Mouse (Mus musculus) G1E (cell line): ENCODE results near the gene Slc25a16. TPM values are rescaled to one million over a fixed set of nuclear protein-coding genes. Genes with fewer than 3 reads are reported as not detected.

ENCODE experiments used
- ATAC-seq: 2 replicates; pipeline ENCODE4 v1.8.0; 2016; ENCODE audit warnings: mild to moderate bottlenecking; ENCODE audit not compliant: insufficient number of reproducible peaks, poor library complexity, low FRiP score, severe bottlenecking; ENCODE audit errors: extremely low read depth
- DNase-seq: peaks from one replicate; pipeline ENCODE4 v3.0.0; 2012; ENCODE audit warnings: low spot score
- H3K27me3 ChIP-seq: 2 replicates; pipeline ENCODE4 v1.6.1; 2012; ENCODE audit warnings: mild to moderate bottlenecking, low read length, inconsistent platforms; ENCODE audit not compliant: insufficient read depth
- H3K36me3 ChIP-seq: replicated peaks from 2 replicates; pipeline ENCODE3; 2012; ENCODE audit warnings: mild to moderate bottlenecking, inconsistent platforms
- H3K4me1 ChIP-seq: 2 replicates; pipeline ENCODE4 v1.6.1; 2012; ENCODE audit warnings: low read depth, low read length, inconsistent platforms, mixed read lengths; ENCODE audit not compliant: insufficient read depth
- H3K4me3 ChIP-seq: 2 replicates; pipeline ENCODE4 v1.5.1; 2012; ENCODE audit warnings: low read depth, mild to moderate bottlenecking, inconsistent platforms, low read length, moderate library complexity, mixed read lengths
- H3K9me3 ChIP-seq: replicated peaks from 2 replicates; pipeline ENCODE4 v1.6.1; 2012; ENCODE audit warnings: inconsistent platforms
- CTCF ChIP-seq: IDR thresholded peaks from 2 replicates; pipeline ENCODE4 v1.5.1; 2012; ENCODE audit warnings: low read depth, low read length, inconsistent platforms, mixed read lengths
- GATA1 ChIP-seq: IDR thresholded peaks from 2 replicates; pipeline ENCODE4 v1.6.1; 2012; ENCODE audit warnings: borderline replicate concordance, low read length, inconsistent platforms, mixed read lengths
- GATA2 ChIP-seq: IDR thresholded peaks from 2 replicates; pipeline ENCODE4 v1.6.1; 2012; ENCODE audit warnings: low read depth, low read length, inconsistent platforms, borderline replicate concordance
- POLR2AphosphoS5 ChIP-seq: IDR thresholded peaks from 2 replicates; pipeline ENCODE4 v1.6.1; 2012; ENCODE audit warnings: low read depth, low read length, inconsistent platforms; ENCODE audit not compliant: insufficient replicate concordance
- TAL1 ChIP-seq: conservative IDR thresholded peaks from 2 replicates; pipeline ENCODE4 v1.6.1; 2012; ENCODE audit warnings: low read depth, low read length, inconsistent platforms, mixed read lengths
- polyA plus RNA-seq: library from polyadenylated mRNA; stranded (reverse); fragments of >175 nt; gene quantifications from 2 replicates; pipeline ENCODE4 v1.2.3, GENCODE M21; 2012
- total RNA-seq, 2 experiments: library from RNA; stranded (forward) in 1 of 2; stranded (reverse) in 1 of 2; fragments of 200-1000 nt in 1 of 2; fragments of >200 nt in 1 of 2; fragmentation: Nextera tagmentation in 1 of 2; gene quantifications; 2 replicates each; pipeline ENCODE4 v1.2.3; 2014 to 2017

Slc25a16 gene
- total RNA-seq (2014; fragmentation: Nextera tagmentation) = 14.0 and 14.7 TPM in 2 replicates
- 12.1 and 14.2 TPM in 2 replicates for total RNA-seq (2017)
- polyA plus RNA-seq = 7.2 and 9.7 TPM in 2 replicates

GRCm38 (mm10) chr10:62919925-62920765 lies at the start of gene Slc25a16:
Slc25a16 (plus strand) TSS chr10:62920633.
- no peaks in the 10 kb centered on the region for H3K27me3 ChIP-seq
- ATAC-seq = peak; percentile 57; the same call in 1 of the 2 replicates
- H3K4me3 ChIP-seq = peak within 1 kb of the TSS; percentile 82
- peak; percentile 70 for DNase-seq
- H3K9me3 ChIP-seq = no peaks in the 10 kb centered on the region
- H3K4me1 ChIP-seq = peaks cover 9% of the 10 kb centered on the region
- H3K36me3 ChIP-seq = peaks cover 3% of the 10 kb centered on the region
- TF ChIP-seq GATA1 = no peak
- TF ChIP-seq CTCF = no peak
- no peak for TF ChIP-seq POLR2AphosphoS5
- no peak for TF ChIP-seq TAL1
- TF ChIP-seq GATA2 = no peak

GRCm38 (mm10) chr10:62874828-62875227 lies 45.6 kb upstream of the Slc25a16 start:
- no peak for TF ChIP-seq POLR2AphosphoS5
- TF ChIP-seq TAL1 = no peak
- no peak for TF ChIP-seq GATA1
- no peak for TF ChIP-seq CTCF
- no peak for TF ChIP-seq GATA2
- H3K9me3 ChIP-seq = no peaks in the 10 kb centered on the region
- H3K4me3 ChIP-seq = no peak overlapping the region
- H3K36me3 ChIP-seq = no peaks in the 10 kb centered on the region
- DNase-seq (no peak), ATAC-seq (no peak)
- no peaks in the 10 kb centered on the region for H3K4me1 ChIP-seq
- H3K27me3 ChIP-seq = no peaks in the 10 kb centered on the region

DNA sequence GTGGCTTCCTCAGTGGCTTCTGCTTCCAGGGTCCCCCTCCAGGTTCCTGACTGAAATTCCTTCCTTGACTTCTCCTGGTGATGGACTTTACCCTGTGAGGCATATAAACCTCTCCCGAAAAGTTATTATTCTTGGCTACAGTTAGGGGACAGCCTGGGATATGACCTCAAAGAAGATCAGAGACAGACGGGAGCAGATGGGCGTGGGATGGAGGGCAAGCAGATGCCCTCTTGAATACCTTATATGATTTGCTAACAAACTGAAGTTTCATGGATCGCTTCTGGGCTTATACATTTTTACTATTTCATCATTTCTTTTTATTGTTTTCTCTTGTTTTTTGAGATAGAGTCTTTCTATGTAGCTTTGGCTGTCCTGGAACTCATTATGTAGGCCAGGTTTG lies 44.9 kb upstream of the Slc25a16 start:
- Histone ChIP-seq H3K4me3 (no peak overlapping the region), H3K27me3 (no peaks in the 10 kb centered on the region), H3K4me1 (no peaks in the 10 kb centered on the region), H3K36me3 (no peaks in the 10 kb centered on the region), H3K9me3 (no peaks in the 10 kb centered on the region)
- no peak for ATAC-seq
- TF ChIP-seq GATA2 = no peak
- no peak for TF ChIP-seq GATA1
- no peak for TF ChIP-seq CTCF
- no peak for TF ChIP-seq TAL1
- TF ChIP-seq POLR2AphosphoS5 = no peak
- no peak for DNase-seq

- no peak for DNase-seq
- Histone ChIP-seq H3K4me1 (no peaks in the 10 kb centered on the region), H3K27me3 (no peaks in the 10 kb centered on the region), H3K9me3 (no peaks in the 10 kb centered on the region), H3K4me3 (no peak overlapping the region), H3K36me3 (no peaks in the 10 kb centered on the region)
- ATAC-seq = no peak
- TF ChIP-seq GATA2 (no peak), GATA1 (no peak), CTCF (no peak), POLR2AphosphoS5 (no peak)
Observed at GRCm38 (mm10) chr10:62878056-62878455, 42.4 kb upstream of the Slc25a16 start.

- H3K27me3 ChIP-seq = peaks cover 4% of the 10 kb centered on the region
- no peaks in the 10 kb centered on the region for H3K9me3 ChIP-seq
- no peak for DNase-seq
- TF ChIP-seq POLR2AphosphoS5 (no peak), CTCF (0 out of 2 replicates have a peak, but pooled peaks have one; percentile 7), GATA1 (no peak), GATA2 (no peak), TAL1 (no peak)
- no peaks in the 10 kb centered on the region for H3K36me3 ChIP-seq
- H3K4me3 ChIP-seq = no peak overlapping the region
- no peak for ATAC-seq
- no peaks in the 10 kb centered on the region for H3K4me1 ChIP-seq
Observed at GRCm38 (mm10) chr10:62881211-62881610, 39.2 kb upstream of the Slc25a16 start.

GRCm38 (mm10) chr10:62883933-62884372 lies 36.5 kb upstream of the Slc25a16 start:
- Histone ChIP-seq H3K9me3 (no peaks in the 10 kb centered on the region), H3K36me3 (no peaks in the 10 kb centered on the region), H3K4me3 (no peak overlapping the region), H3K4me1 (no peaks in the 10 kb centered on the region), H3K27me3 (peaks cover 16% of the 10 kb centered on the region)
- DNase-seq (no peak), ATAC-seq (no peak)
- TF ChIP-seq POLR2AphosphoS5 = no peak
- no peak for TF ChIP-seq GATA2
- no peak for TF ChIP-seq CTCF
- TF ChIP-seq GATA1 = no peak
- TF ChIP-seq TAL1 = no peak
